Mouse (Mus musculus) lung, embryonic 14.5 days (tissue): ENCODE results near the gene Adarb2. TPM values are rescaled to one million over a fixed set of nuclear protein-coding genes. Genes with fewer than 3 reads are reported as not detected.

Experiments used
- ATAC-seq: fragments of 200-750 bp; cut with Nextera tagmentation; 2 replicates; pipeline ENCODE4 v1.8.0; 2017; ENCODE audit warnings: mild to moderate bottlenecking, moderate TSS enrichment, moderate library complexity; ENCODE audit not compliant: insufficient read depth
- DNase-seq: peaks from one replicate; pipeline ENCODE4 v3.0.0-alpha.2; 2015
- H3K27ac ChIP-seq: fragments of 300-500 bp; sonication (generic); 2 replicates; pipeline ENCODE4 v1.5.1; 2014; ENCODE audit warnings: low read depth, mild to moderate bottlenecking, moderate library complexity
- H3K27me3 ChIP-seq: fragments of 300-500 bp; sonication (generic); 2 replicates; pipeline ENCODE4 v1.6.1; 2014; ENCODE audit warnings: low read length, control low read depth; ENCODE audit not compliant: insufficient read depth
- H3K36me3 ChIP-seq: fragments of 300-500 bp; sonication (generic); 2 replicates; pipeline ENCODE4 v1.6.1; 2014; ENCODE audit warnings: control low read depth; ENCODE audit not compliant: insufficient read depth
- H3K4me1 ChIP-seq: fragments of 300-500 bp; sonication (generic); 2 replicates; pipeline ENCODE4 v1.6.1; 2014; ENCODE audit warnings: antibody characterized with exemption, control low read depth; ENCODE audit not compliant: insufficient read depth
- H3K4me2 ChIP-seq: fragments of 300-500 bp; sonication (generic); 2 replicates; pipeline ENCODE4 v1.6.1; 2014; ENCODE audit warnings: mild to moderate bottlenecking
- H3K4me3 ChIP-seq: fragments of 300-500 bp; sonication (generic); 2 replicates; pipeline ENCODE4 v1.5.1; 2014; ENCODE audit warnings: low read depth, low read length
- H3K9ac ChIP-seq: fragments of 300-500 bp; sonication (generic); 2 replicates; pipeline ENCODE4 v1.6.1; 2014
- H3K9me3 ChIP-seq: fragments of 300-500 bp; sonication (generic); 2 replicates; pipeline ENCODE4 v1.6.1; 2016; ENCODE audit warnings: low read depth, low read length, control low read depth
- CTCF ChIP-seq: IDR thresholded peaks from 2 replicates; pipeline ENCODE4 v1.5.1; 2016; ENCODE audit warnings: antibody characterized with exemption, low read depth
- WGBS: fragments of 180-500 bp; shearing (Covaris S2); extraction: QIAGEN DNeasy Blood & Tissue Kit; methylation state at CpG from one replicate; pipeline ENCODE4 v1.1.7; 2014; 5-methylcytosine and 5-hydroxymethylcytosine counted together
- polyA plus RNA-seq: library from polyadenylated mRNA; unstranded; fragments of >200 nt; fragmentation: Nextera tagmentation; extraction: Ambion mirVana; gene quantifications from 2 replicates; pipeline ENCODE4 v1.2.1, GENCODE M21; 2014

Gene Adarb2
- polyA plus RNA-seq, 1 experiment from 2014 or later, result 0.24 TPM

DNA sequence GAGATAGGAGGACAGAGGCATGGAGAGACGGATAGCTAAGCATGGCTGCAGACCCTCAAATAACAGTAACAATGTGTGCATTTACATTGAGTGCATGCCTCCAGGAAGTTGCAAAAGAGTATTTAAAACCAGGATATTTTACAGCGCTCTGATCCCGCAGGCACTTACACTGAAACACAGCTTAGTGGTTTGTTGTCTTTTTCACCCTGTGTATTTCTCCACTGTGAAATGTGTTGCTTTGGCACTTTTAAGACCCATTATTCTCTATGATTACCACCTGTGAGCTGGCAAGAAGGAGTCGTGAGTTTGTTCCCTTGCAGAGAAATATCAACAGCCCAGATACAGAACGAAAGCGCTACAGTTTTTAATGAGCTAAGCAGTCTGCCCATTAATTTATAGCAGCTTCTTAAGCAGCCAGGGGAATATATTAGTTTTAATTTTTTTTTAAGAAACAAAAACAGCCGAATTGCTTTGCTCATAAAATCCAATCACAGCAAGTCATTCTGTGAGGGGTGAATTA lies 167.3 kb downstream of the Adarb2 start:
- TF ChIP-seq CTCF, result no peak

DNA sequence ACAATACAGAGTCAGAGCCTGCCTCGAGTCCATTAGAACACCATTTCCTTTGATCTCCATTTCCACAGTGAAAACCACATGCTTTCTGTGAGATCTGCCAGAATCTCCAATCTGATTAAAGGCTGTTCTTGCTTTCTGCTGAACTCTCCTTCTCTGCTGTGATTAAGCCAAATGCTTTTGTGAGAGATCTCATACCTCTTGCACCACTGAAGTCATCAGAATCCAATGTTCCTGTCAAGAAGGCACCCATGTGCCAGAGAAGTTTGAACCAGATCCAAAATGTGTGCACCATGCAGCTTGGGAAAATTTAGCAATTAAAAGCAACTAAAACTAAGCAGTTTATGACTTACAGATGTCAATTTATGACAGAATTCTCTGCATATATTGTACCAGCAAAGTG lies 185.9 kb downstream of the Adarb2 start:
- WGBS, result 51% methylated on average over 1 of the region's 1 CpGs
- TF ChIP-seq CTCF, result no peak
- ATAC-seq (no peak), DNase-seq (no peak)
- Histone ChIP-seq H3K9ac (no peak overlapping the region), H3K36me3 (no peaks in the 10 kb centered on the region), H3K4me2 (no peak overlapping the region), H3K4me3 (no peak overlapping the region), H3K27ac (no peak overlapping the region), H3K4me1 (no peaks in the 10 kb centered on the region), H3K27me3 (no peaks in the 10 kb centered on the region), H3K9me3 (no peaks in the 10 kb centered on the region)

More for the DNA sequence above, 167.3 kb downstream of the Adarb2 start:
- H3K4me2 ChIP-seq, result no peak overlapping the region
- no peaks in the 10 kb centered on the region for H3K4me1 ChIP-seq
- no peaks in the 10 kb centered on the region for H3K9me3 ChIP-seq
- no peak overlapping the region for H3K9ac ChIP-seq
- H3K27ac ChIP-seq, result no peak overlapping the region
- H3K27me3 ChIP-seq, result no peaks in the 10 kb centered on the region
- WGBS, result 79% methylated on average over 7 of the region's 7 CpGs
- DNase-seq (no peak), ATAC-seq (no peak)
- no peak overlapping the region for H3K4me3 ChIP-seq
- no peaks in the 10 kb centered on the region for H3K36me3 ChIP-seq

- TF ChIP-seq CTCF, result no peak
- Histone ChIP-seq H3K9ac (no peak overlapping the region), H3K27ac (no peak overlapping the region), H3K4me1 (no peaks in the 10 kb centered on the region), H3K4me2 (no peak overlapping the region), H3K4me3 (no peak overlapping the region), H3K27me3 (no peaks in the 10 kb centered on the region), H3K9me3 (no peaks in the 10 kb centered on the region), H3K36me3 (no peaks in the 10 kb centered on the region)
- WGBS, result 80% methylated on average over 4 of the region's 4 CpGs
- no peak for DNase-seq
- no peak for ATAC-seq
Observed at GRCm38 (mm10) chr13:8400265-8401041, 197.8 kb downstream of the Adarb2 start.

- Histone ChIP-seq H3K4me3 (no peak overlapping the region), H3K27me3 (no peaks in the 10 kb centered on the region), H3K36me3 (no peaks in the 10 kb centered on the region), H3K9me3 (no peaks in the 10 kb centered on the region), H3K9ac (no peak overlapping the region), H3K4me2 (no peak overlapping the region), H3K27ac (no peak overlapping the region), H3K4me1 (no peaks in the 10 kb centered on the region)
- DNase-seq (no peak), ATAC-seq (no peak)
- 65% methylated on average over 3 of the region's 3 CpGs for WGBS
- TF ChIP-seq CTCF, result no peak
Observed at GRCm38 (mm10) chr13:8402324-8402873, 199.7 kb downstream of the Adarb2 start.

DNA sequence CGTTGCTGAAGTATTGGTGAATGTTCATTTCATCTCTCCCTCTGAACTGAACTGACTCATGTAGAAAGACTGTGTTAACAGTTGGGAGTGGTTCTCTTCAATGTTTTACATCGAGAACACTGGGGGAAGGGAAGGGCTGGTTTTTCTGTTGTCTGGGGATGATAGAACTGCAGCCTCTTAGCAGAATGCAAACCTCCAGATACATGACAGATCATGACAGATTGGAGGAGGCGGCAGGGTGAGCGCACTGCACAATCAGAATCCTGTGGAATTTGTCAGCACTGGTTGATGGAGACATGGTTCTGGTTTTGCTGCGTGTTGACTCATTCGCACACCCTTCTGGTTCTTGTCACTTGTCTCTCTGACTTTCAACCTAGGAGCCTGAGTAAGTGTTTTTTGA lies 203.4 kb downstream of the Adarb2 start:
- H3K4me2 ChIP-seq, result no peak overlapping the region
- H3K9me3 ChIP-seq, result no peaks in the 10 kb centered on the region
- H3K9ac ChIP-seq, result no peak overlapping the region
- ATAC-seq (no peak), DNase-seq (no peak)
- 28% methylated on average over 6 of the region's 6 CpGs for WGBS
- no peak for TF ChIP-seq CTCF
- H3K36me3 ChIP-seq, result no peaks in the 10 kb centered on the region
- no peak overlapping the region for H3K27ac ChIP-seq
- H3K27me3 ChIP-seq, result no peaks in the 10 kb centered on the region
- H3K4me3 ChIP-seq, result no peak overlapping the region
- no peaks in the 10 kb centered on the region for H3K4me1 ChIP-seq

DNA sequence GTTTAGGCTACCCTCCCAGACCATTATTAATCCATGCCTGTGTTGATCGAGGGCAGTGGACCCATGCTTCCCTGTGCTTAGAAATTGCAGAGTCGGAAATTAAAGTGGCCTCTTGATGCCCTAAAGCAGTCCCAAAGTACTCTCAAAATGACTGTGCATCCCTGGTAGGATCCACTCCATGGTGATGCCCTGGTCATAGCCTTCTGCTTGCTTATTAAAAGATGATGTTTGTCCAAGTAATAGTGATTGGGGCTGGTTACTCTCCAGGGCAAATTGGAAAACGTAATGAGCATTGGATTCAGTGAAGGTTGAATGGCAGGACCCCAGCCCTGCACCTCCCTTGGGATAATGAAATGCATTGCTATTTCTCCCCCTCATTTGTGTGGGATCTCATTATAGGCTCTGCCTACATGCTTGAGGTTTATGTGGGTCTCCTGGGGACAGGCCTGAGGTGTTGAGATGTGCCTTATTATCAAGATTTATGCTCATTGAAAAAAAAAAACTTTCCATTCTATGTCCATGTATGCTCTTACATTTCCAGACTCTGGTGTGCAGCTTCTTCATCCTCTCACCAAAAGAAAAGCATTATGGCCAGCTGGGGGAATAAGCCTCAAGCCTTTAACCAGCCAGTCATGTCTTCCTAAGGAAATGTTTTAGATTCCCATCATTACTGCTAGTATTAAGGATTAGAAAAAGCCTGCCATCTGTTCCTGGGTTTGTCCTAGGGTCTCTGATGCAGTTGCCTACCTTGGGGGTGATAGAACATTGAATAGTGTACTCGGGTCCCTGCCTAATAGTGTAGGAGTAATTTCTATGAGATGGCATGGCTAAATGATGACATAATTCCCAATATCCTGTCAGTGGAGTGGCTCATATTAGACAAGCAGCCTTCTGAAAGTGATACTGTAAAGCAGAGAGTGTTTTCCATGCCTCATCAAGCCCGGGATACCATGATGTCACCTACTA lies 208.0 kb downstream of the Adarb2 start:
- no peaks in the 10 kb centered on the region for H3K9me3 ChIP-seq
- ATAC-seq, result no peak
- H3K36me3 ChIP-seq, result no peaks in the 10 kb centered on the region
- WGBS, result 74% methylated on average over 5 of the region's 5 CpGs
- no peak for TF ChIP-seq CTCF
- H3K27me3 ChIP-seq, result no peaks in the 10 kb centered on the region
- no peak overlapping the region for H3K4me3 ChIP-seq
- H3K27ac ChIP-seq, result no peak overlapping the region
- no peak overlapping the region for H3K9ac ChIP-seq
- H3K4me1 ChIP-seq, result no peaks in the 10 kb centered on the region
- no peak for DNase-seq
- H3K4me2 ChIP-seq, result no peak overlapping the region
